Mouse (Mus musculus) forebrain, embryonic 16.5 days (tissue): ENCODE data around the gene Gm17482. TPM values are rescaled to one million over a fixed set of nuclear protein-coding genes. Genes with fewer than 3 reads are reported as not detected.

Experiments used
- ATAC-seq: fragments of 200-750 bp; cut with Nextera tagmentation; 2 replicates; pipeline ENCODE4 v1.8.0; 2017; ENCODE audit warnings: mild to moderate bottlenecking, moderate library complexity
- H3K27ac ChIP-seq: fragments of 300-500 bp; sonication (generic); 2 replicates; pipeline ENCODE4 v1.5.1; 2014; ENCODE audit warnings: low read length, control low read depth
- H3K27me3 ChIP-seq: fragments of 300-500 bp; sonication (generic); replicated peaks from 2 replicates; pipeline ENCODE4 v1.6.1; 2014; ENCODE audit warnings: low read length; ENCODE audit not compliant: control insufficient read depth, insufficient read depth
- H3K36me3 ChIP-seq: fragments of 300-500 bp; sonication (generic); 2 replicates; pipeline ENCODE4 v1.6.1; 2014; ENCODE audit not compliant: control insufficient read depth, insufficient read depth
- H3K4me1 ChIP-seq: fragments of 300-500 bp; sonication (generic); replicated peaks from 2 replicates; pipeline ENCODE4 v1.6.1; 2014; ENCODE audit warnings: low read length; ENCODE audit not compliant: control insufficient read depth, insufficient read depth
- H3K4me2 ChIP-seq: fragments of 300-500 bp; sonication (generic); 2 replicates; pipeline ENCODE4 v1.6.1; 2014; ENCODE audit warnings: mild to moderate bottlenecking, low read length, control low read depth
- H3K4me3 ChIP-seq: fragments of 300-500 bp; sonication (generic); replicated peaks from 2 replicates; pipeline ENCODE4 v1.5.1; 2014; ENCODE audit warnings: mild to moderate bottlenecking, low read length, control low read depth
- H3K9ac ChIP-seq: fragments of 300-500 bp; sonication (generic); replicated peaks from 2 replicates; pipeline ENCODE4 v1.6.1; 2014; ENCODE audit warnings: low read depth, low read length, control low read depth
- H3K9me3 ChIP-seq: fragments of 300-500 bp; sonication (generic); 2 replicates; pipeline ENCODE4 v1.6.1; 2016; ENCODE audit warnings: low read length; ENCODE audit not compliant: control insufficient read depth
- WGBS: fragments of 180-500 bp; shearing (Covaris S2); extraction: QIAGEN DNeasy Blood & Tissue Kit; methylation state at CpG from one replicate; pipeline ENCODE4 v1.1.7; 2014; 5-methylcytosine and 5-hydroxymethylcytosine counted together
- polyA plus RNA-seq: library from polyadenylated mRNA; unstranded; fragments of >200 nt; fragmentation: Nextera tagmentation; extraction: Ambion mirVana; gene quantifications from 2 replicates; pipeline ENCODE4 v1.2.1, GENCODE M21; 2015

Gm17482 gene
- not detected in 2 replicates for polyA plus RNA-seq

DNA sequence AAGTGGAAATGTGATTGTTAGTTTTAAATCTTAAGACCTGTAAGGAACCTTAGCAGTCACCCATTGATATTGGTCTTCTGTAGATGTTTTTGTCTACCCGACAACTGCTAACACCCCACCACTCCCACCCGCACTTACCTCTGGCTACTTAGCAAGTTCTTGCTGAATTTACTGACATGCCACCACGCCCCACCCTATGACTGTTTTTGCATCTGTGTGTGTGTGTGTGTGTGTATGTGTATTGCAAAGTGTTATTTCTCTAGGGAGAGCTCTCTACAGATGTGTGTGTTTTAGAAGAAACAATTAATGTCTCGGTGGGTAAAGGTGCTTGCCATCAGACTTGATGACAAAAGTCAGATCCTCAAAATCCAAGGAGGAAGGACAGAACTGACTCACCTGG is at the start of gene Gm17482:
Gene Gm17482, plus strand, starts transcription at position 301 of the 400 bp plus-strand sequence.
- no peak within 1 kb of the TSS for H3K4me3 ChIP-seq
- 74% methylated on average over 4 of the region's 4 CpGs for WGBS
- H3K27me3 ChIP-seq = no peaks in the 10 kb centered on the region
- no peaks in the 10 kb centered on the region for H3K36me3 ChIP-seq
- ATAC-seq = no peak
- H3K4me1 ChIP-seq = peaks cover 6% of the 10 kb centered on the region; the same call in 1 of the 2 replicates
- no peak within 1 kb of the TSS for H3K4me2 ChIP-seq
- no peaks in the 10 kb centered on the region for H3K9me3 ChIP-seq
- no peak within 1 kb of the TSS for H3K27ac ChIP-seq
- H3K9ac ChIP-seq = no peak within 1 kb of the TSS

DNA sequence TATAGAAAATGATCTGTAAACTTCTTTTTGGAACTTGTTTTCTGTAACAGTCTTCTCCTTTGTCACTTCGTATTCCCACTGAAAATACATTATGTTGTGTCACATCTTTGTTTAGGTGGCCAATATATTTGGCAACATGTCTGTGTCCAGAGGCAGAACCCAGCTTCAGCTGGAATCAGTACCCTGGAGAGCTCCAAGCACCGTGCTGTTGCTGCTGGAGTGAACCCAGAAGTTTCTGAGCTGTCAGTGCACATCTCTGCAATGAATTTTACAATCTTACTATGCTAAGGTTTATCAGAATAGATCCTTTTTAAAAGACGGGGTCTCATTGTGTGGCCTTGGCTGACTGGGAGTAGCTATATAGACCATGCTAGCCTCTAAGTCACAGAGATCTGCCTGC is 48.3 kb upstream of the Gm17482 start:
- H3K36me3 ChIP-seq = no peaks in the 10 kb centered on the region
- no peak overlapping the region for H3K27ac ChIP-seq
- no peaks in the 10 kb centered on the region for H3K27me3 ChIP-seq
- no peak for ATAC-seq
- H3K4me1 ChIP-seq = no peaks in the 10 kb centered on the region
- no peak overlapping the region for H3K4me3 ChIP-seq
- H3K4me2 ChIP-seq = no peak overlapping the region
- H3K9ac ChIP-seq = no peak overlapping the region
- no peaks in the 10 kb centered on the region for H3K9me3 ChIP-seq
- 47% methylated on average over 3 of the region's 3 CpGs for WGBS

DNA sequence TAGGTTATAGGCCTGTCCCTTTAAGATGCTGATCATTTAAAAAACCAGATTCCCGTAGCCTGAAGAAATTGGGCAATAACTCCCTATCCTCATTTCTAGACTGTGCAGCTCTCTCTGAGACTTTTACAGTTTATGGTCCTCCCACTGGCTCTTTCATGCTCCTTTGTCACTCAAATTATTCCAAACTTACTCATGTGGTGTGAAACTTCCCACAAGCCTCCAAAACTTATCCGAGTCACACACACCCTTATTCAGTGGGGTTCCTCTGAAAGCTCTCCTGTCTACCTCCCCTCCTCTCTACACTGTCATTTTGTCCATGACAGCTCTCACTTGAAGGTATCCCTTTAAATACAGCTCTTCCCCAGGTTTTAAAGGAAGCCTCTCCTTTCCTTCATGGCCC is 46.0 kb upstream of the Gm17482 start:
- H3K27ac ChIP-seq = no peak overlapping the region
- ATAC-seq = no peak
- H3K27me3 ChIP-seq = no peaks in the 10 kb centered on the region
- H3K4me2 ChIP-seq = no peak overlapping the region
- H3K36me3 ChIP-seq = no peaks in the 10 kb centered on the region
- no peaks in the 10 kb centered on the region for H3K4me1 ChIP-seq
- H3K4me3 ChIP-seq = no peak overlapping the region
- no peak overlapping the region for H3K9ac ChIP-seq
- WGBS = 80% methylated on average over 2 of the region's 2 CpGs
- no peaks in the 10 kb centered on the region for H3K9me3 ChIP-seq

DNA sequence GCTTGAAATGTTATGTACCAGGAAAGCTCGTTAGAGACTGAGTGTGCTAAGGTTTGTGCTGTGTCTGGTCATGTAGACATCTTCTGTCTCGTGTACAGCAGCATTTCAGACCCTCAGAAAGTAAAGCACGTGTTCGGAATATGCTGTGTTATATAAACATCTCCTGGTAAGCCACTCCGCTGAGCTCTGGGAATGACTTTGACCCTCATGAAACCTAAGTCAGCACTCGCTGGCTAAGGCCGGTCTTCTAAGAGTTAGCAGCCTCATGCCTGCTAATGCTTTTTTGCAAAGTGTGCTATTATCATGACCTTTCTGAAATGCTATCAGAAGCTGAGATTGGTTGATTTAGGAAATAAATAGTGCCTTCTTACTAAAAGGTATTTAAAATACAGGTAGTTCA is 36.0 kb upstream of the Gm17482 start:
- 80% methylated on average over 7 of the region's 7 CpGs for WGBS
- ATAC-seq = no peak
- H3K9me3 ChIP-seq = no peaks in the 10 kb centered on the region

DNA sequence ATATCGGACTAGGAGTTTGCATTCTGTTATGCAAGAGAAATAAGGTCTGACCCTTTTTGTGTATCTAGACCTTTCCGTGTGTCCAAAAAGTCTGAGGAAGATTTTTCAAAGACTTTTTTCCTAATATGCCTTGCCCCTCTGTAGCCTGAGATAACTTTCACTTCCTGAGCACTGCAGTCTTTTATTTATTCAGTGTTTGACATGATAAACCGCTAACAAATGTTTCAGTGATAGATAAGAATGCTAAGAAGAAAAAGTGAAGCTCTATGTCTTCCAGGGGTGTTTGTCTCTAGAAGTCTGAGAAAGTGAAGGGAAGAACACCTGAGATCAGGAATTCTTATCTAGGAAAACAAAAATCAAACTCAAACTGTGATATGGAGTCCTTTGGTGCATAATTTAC is 26.4 kb upstream of the Gm17482 start:
- no peaks in the 10 kb centered on the region for H3K36me3 ChIP-seq
- no peaks in the 10 kb centered on the region for H3K9me3 ChIP-seq
- 88% methylated on average over 3 of the region's 3 CpGs for WGBS
- H3K27ac ChIP-seq = no peak overlapping the region
- H3K4me1 ChIP-seq = no peaks in the 10 kb centered on the region
- no peak overlapping the region for H3K4me3 ChIP-seq
- no peaks in the 10 kb centered on the region for H3K27me3 ChIP-seq
- no peak overlapping the region for H3K4me2 ChIP-seq
- no peak overlapping the region for H3K9ac ChIP-seq
- no peak for ATAC-seq

More for the DNA sequence above, 36.0 kb upstream of the Gm17482 start:
- Histone ChIP-seq H3K4me1 (no peaks in the 10 kb centered on the region), H3K9ac (no peak overlapping the region), H3K4me3 (no peak overlapping the region), H3K4me2 (no peak overlapping the region), H3K36me3 (no peaks in the 10 kb centered on the region), H3K27ac (no peak overlapping the region), H3K27me3 (no peaks in the 10 kb centered on the region)

DNA sequence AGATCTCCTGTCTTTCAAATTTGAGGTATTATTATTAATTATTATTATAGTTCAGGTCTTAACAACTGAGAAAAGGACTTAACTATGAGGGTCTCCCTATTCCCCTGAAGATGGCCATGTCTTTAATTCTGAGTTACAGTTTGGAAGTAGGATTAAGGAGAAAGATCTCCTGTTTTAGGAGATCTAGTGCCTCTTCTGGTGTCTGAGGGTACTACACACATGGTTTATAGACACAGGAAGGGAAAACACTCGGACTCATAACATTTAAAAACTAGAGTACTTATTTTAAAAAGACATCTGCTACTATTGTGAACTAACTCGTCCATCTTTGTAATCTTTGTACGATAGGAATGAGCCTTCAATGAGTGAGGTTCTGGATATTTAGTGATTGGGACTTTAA is 24.1 kb upstream of the Gm17482 start:
- ATAC-seq = no peak

DNA sequence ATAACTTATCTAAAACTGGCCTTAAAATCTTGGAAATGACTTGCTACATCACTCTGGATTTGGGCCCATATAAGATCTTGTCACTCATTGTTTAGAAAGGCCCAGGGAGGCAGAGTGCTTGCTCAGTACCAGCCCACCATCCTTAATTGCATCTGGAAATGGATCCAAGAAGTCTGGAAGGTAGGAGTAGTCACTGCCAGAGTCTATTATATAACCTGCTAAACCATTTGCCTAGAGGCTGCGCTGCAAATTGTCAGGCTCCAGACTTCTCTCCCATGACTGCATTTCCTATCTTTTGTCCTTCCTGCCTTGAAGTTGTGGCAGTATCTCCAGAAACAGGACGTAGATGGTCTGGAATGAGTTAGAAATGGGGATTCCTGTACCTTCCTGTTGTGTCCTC is 17.0 kb upstream of the Gm17482 start:
- H3K4me2 ChIP-seq = no peak overlapping the region
- H3K27me3 ChIP-seq = no peaks in the 10 kb centered on the region
- no peak for ATAC-seq
- H3K27ac ChIP-seq = no peak overlapping the region
- 69% methylated on average over 2 of the region's 2 CpGs for WGBS
- no peaks in the 10 kb centered on the region for H3K36me3 ChIP-seq
- no peaks in the 10 kb centered on the region for H3K9me3 ChIP-seq
- H3K4me1 ChIP-seq = no peaks in the 10 kb centered on the region
- H3K4me3 ChIP-seq = no peak overlapping the region
- H3K9ac ChIP-seq = no peak overlapping the region

More for the DNA sequence above, 24.1 kb upstream of the Gm17482 start:
- Histone ChIP-seq H3K27me3 (no peaks in the 10 kb centered on the region), H3K4me1 (no peaks in the 10 kb centered on the region), H3K9ac (no peak overlapping the region), H3K9me3 (no peaks in the 10 kb centered on the region), H3K36me3 (no peaks in the 10 kb centered on the region), H3K4me2 (no peak overlapping the region), H3K4me3 (no peak overlapping the region), H3K27ac (no peak overlapping the region)
- 77% methylated on average over 3 of the region's 3 CpGs for WGBS

DNA sequence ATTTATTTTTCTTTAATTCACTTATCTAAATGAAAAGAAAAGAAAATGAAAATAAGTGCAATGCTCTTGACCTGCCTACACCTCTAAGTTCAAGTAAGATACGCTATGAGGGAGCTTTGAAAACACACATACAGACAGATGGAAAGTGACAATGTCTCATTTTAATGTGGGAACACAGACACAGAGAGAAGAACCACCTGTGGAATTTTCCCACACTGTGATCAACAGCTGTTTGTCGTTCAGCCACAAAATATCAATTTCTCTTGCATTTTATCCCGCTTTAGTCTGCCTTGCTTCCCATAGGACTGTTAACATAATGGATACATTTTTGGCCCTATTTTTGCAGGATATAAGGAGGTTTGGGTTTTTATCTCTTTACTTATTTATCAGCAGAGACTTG is 16.3 kb upstream of the Gm17482 start:
- Histone ChIP-seq H3K27ac (no peak overlapping the region), H3K36me3 (no peaks in the 10 kb centered on the region), H3K4me3 (no peak overlapping the region), H3K27me3 (no peaks in the 10 kb centered on the region), H3K4me1 (no peaks in the 10 kb centered on the region), H3K9me3 (no peaks in the 10 kb centered on the region), H3K4me2 (no peak overlapping the region), H3K9ac (no peak overlapping the region)
- no peak for ATAC-seq
- WGBS = 89% methylated on average over 3 of the region's 3 CpGs

DNA sequence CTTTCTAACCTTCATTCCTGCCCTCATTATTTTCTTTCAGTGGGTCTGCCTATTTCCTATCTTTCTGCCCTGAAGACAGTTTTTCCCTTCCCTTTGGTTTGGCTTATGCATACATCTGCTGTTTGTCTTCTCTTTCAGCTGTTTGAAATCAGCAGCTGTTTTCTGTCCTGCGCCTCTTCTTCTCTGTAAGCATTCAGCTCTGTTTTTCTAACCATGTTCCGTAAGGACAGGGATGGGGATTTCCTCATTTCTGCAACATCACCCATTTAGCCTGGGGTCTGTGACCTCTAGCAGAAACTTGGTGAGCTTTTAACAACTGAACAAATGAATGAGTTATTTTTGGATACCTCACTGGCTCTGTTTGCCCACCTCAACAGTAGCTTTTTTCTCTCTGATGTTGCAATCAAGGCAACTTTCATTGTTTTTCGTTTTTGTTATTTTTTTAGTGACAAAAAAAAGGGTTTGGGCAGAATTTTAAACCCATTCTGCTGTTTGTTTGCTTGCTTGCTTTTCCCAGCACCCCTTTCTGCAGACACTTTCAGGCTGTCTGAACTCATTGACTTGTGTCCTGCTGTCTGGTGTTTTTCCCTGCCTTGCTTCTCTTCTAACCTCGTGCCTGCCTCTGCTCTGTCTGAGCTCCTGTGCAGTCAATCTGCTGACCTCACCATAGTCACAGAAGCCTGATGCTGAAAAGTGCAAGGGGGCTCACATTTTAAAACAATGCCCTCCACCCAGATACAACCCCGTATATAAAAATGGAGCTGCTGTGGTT is 14.8 kb upstream of the Gm17482 start:
- WGBS = 64% methylated on average over 5 of the region's 5 CpGs

DNA sequence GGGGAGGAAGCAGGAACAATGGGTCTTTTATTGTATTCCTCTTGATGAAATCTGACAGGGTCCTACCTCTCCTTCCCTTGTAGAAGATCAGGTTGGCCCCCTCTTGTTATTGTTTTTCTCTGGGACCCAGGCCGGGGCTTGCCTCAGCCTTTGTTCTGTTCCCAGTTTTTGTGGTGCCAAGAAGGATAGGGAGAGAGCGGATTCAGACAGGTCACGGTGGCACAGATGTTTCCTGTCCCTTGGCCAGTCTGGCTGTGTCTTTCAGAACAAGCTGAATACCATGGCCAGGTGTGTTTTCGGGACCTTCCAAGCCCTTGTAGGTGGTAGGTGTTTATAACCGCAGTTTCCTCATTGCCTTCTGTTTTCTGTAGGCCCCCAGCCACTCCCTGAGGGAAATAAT is 14.0 kb upstream of the Gm17482 start:
- Histone ChIP-seq H3K4me3 (no peak overlapping the region), H3K27me3 (no peaks in the 10 kb centered on the region), H3K4me2 (no peak overlapping the region), H3K9me3 (no peaks in the 10 kb centered on the region), H3K4me1 (no peaks in the 10 kb centered on the region), H3K9ac (no peak overlapping the region), H3K27ac (no peak overlapping the region), H3K36me3 (no peaks in the 10 kb centered on the region)
- 59% methylated on average over 5 of the region's 5 CpGs for WGBS
- ATAC-seq = no peak

More for the DNA sequence above, 14.8 kb upstream of the Gm17482 start:
- Histone ChIP-seq H3K9me3 (no peaks in the 10 kb centered on the region), H3K4me1 (no peaks in the 10 kb centered on the region), H3K4me2 (no peak overlapping the region), H3K4me3 (no peak overlapping the region), H3K27ac (no peak overlapping the region), H3K36me3 (no peaks in the 10 kb centered on the region), H3K9ac (no peak overlapping the region), H3K27me3 (no peaks in the 10 kb centered on the region)
- ATAC-seq = no peak
